Mouse (Mus musculus): ENCODE measurements at regions not wholly inside any gene's neighbourhood (a gene's known extent, or its start where the extent isn't known, plus 50 kb on each side); places are given as distances from the start of the nearest gene placed in this dataset.

- H3K27ac ChIP-seq: no peak overlapping the region
These were observed 92.6 kb upstream of the Map4k3 start for GRCm38 (mm10) chr17:80820888-80821287.

GRCm38 (mm10) chr17:80818477-80819028 is 90.3 kb upstream of the Map4k3 start:
- Histone ChIP-seq H3K9ac (no peak overlapping the region), H3K4me2 (replicated peaks) (no peak overlapping the region), H3K27ac (no peak overlapping the region), H3K4me3 (replicated peaks; ENCODE audit: low read length) (no peak overlapping the region), H3K9me3 (ENCODE audit: control insufficient read depth, low read length) (no peaks in the 10 kb centered on the region), H3K36me3 (replicated peaks; ENCODE audit: control insufficient read depth, insufficient read depth) (no peaks in the 10 kb centered on the region), H3K4me1 (replicated peaks; ENCODE audit: control insufficient read depth, insufficient read depth, low read length) (no peaks in the 10 kb centered on the region), H3K27me3 (ENCODE audit: control insufficient read depth, insufficient read depth, low read length) (no peaks in the 10 kb centered on the region)
- ATAC-seq (ENCODE audit: low FRiP score): no peak
- 77% methylated on average over 9 of the region's 9 CpGs for WGBS
- no peak for DNase-seq (ENCODE audit: low spot score)

More at GRCm38 (mm10) chr17:80820888-80821287, 92.6 kb upstream of the Map4k3 start:
- no peak for DNase-seq (ENCODE audit: low spot score)
- 0 out of 2 replicates have a peak, but pooled peaks have one; percentile 2 for ATAC-seq (ENCODE audit: low FRiP score)
- no peak overlapping the region for H3K4me3 ChIP-seq (replicated peaks; ENCODE audit: low read length)
- WGBS: 56% methylated on average over 8 of the region's 8 CpGs
- H3K4me2 ChIP-seq (replicated peaks): no peak overlapping the region
- H3K36me3 ChIP-seq (replicated peaks; ENCODE audit: control insufficient read depth, insufficient read depth): no peaks in the 10 kb centered on the region
- H3K9ac ChIP-seq: no peak overlapping the region
- H3K4me1 ChIP-seq (replicated peaks; ENCODE audit: control insufficient read depth, insufficient read depth, low read length): no peaks in the 10 kb centered on the region
- H3K27me3 ChIP-seq (ENCODE audit: control insufficient read depth, insufficient read depth, low read length): no peaks in the 10 kb centered on the region
- no peaks in the 10 kb centered on the region for H3K9me3 ChIP-seq (ENCODE audit: control insufficient read depth, low read length)

DNA sequence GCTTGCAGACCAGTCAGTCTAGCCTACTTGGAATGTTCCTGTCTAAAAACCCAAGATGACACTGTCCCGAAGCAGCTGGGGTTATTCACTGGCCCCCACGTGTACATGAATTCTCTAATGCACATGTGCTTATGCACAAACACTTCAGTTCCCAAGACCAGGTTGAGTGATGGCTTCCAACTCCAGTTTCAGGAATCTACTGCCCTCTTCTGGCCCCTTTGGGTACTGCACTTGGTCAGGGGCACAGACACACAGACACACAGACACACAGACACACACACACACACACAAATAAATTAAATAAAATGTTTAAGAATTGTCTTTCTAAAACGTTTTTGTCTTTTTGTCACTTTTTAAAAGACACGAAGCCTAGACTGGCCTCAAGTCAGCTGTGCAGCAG is 87.5 kb upstream of the Map4k3 start:
- ATAC-seq (ENCODE audit: low FRiP score): no peak
- no peaks in the 10 kb centered on the region for H3K9me3 ChIP-seq (ENCODE audit: control insufficient read depth, low read length)
- H3K27ac ChIP-seq: no peak overlapping the region
- no peaks in the 10 kb centered on the region for H3K27me3 ChIP-seq (ENCODE audit: control insufficient read depth, insufficient read depth, low read length)
- no peak overlapping the region for H3K4me2 ChIP-seq (replicated peaks)
- H3K4me1 ChIP-seq (replicated peaks; ENCODE audit: control insufficient read depth, insufficient read depth, low read length): no peaks in the 10 kb centered on the region
- no peak overlapping the region for H3K4me3 ChIP-seq (replicated peaks; ENCODE audit: low read length)
- H3K36me3 ChIP-seq (replicated peaks; ENCODE audit: control insufficient read depth, insufficient read depth): no peaks in the 10 kb centered on the region
- H3K9ac ChIP-seq: no peak overlapping the region
- 80% methylated on average over 4 of the region's 4 CpGs for WGBS
- DNase-seq (ENCODE audit: low spot score): no peak

DNA sequence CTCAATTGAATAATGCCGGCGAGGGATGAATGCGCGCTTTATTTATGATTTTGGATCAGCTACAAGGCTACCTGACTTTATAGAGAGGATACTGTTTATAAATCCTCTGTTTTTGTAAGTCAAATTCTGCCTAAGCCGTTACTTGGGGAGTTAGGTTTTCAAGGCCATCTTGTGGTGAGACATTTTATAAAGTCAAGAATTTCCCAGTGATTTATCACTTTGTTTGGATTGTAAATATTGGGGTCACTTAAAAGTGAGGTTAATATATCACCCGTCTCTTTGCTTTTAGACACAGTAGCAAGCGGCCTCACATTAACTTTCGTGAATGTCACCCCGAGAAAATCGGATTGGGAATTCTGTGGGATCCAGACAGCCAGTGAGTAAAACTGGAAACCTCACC is 84.9 kb upstream of the Map4k3 start:
- DNase-seq (ENCODE audit: low spot score) (no peak), ATAC-seq (ENCODE audit: low FRiP score) (no peak)
- H3K36me3 ChIP-seq (replicated peaks; ENCODE audit: control insufficient read depth, insufficient read depth): no peaks in the 10 kb centered on the region
- no peaks in the 10 kb centered on the region for H3K27me3 ChIP-seq (ENCODE audit: control insufficient read depth, insufficient read depth, low read length)
- H3K9ac ChIP-seq: no peak overlapping the region
- no peak overlapping the region for H3K4me3 ChIP-seq (replicated peaks; ENCODE audit: low read length)
- 88% methylated on average over 10 of the region's 10 CpGs for WGBS
- H3K9me3 ChIP-seq (ENCODE audit: control insufficient read depth, low read length): no peaks in the 10 kb centered on the region
- H3K4me2 ChIP-seq (replicated peaks): no peak overlapping the region
- H3K27ac ChIP-seq: no peak overlapping the region
- no peaks in the 10 kb centered on the region for H3K4me1 ChIP-seq (replicated peaks; ENCODE audit: control insufficient read depth, insufficient read depth, low read length)

- Histone ChIP-seq H3K27me3 (ENCODE audit: control insufficient read depth, insufficient read depth, low read length) (no peaks in the 10 kb centered on the region), H3K4me2 (replicated peaks) (no peak overlapping the region), H3K4me1 (replicated peaks; ENCODE audit: control insufficient read depth, insufficient read depth, low read length) (no peaks in the 10 kb centered on the region), H3K36me3 (replicated peaks; ENCODE audit: control insufficient read depth, insufficient read depth) (no peaks in the 10 kb centered on the region), H3K9me3 (ENCODE audit: control insufficient read depth, low read length) (no peaks in the 10 kb centered on the region), H3K27ac (no peak overlapping the region), H3K4me3 (replicated peaks; ENCODE audit: low read length) (no peak overlapping the region), H3K9ac (no peak overlapping the region)
- 0 out of 2 replicates have a peak, but pooled peaks have one; percentile 14 for ATAC-seq (ENCODE audit: low FRiP score)
- 53% methylated on average over 5 of the region's 5 CpGs for WGBS
- no peak for DNase-seq (ENCODE audit: low spot score)
These were observed 81.0 kb upstream of the Map4k3 start for GRCm38 (mm10) chr17:80809275-80809674.

- ATAC-seq (ENCODE audit: low FRiP score): no peak
- Histone ChIP-seq H3K4me2 (replicated peaks) (no peak overlapping the region), H3K27ac (no peak overlapping the region), H3K4me3 (replicated peaks; ENCODE audit: low read length) (no peak overlapping the region), H3K27me3 (ENCODE audit: control insufficient read depth, insufficient read depth, low read length) (no peaks in the 10 kb centered on the region), H3K4me1 (replicated peaks; ENCODE audit: control insufficient read depth, insufficient read depth, low read length) (no peaks in the 10 kb centered on the region), H3K9ac (no peak overlapping the region), H3K36me3 (replicated peaks; ENCODE audit: control insufficient read depth, insufficient read depth) (no peaks in the 10 kb centered on the region), H3K9me3 (ENCODE audit: control insufficient read depth, low read length) (no peaks in the 10 kb centered on the region)
- WGBS: 80% methylated on average over 10 of the region's 10 CpGs
- no peak for DNase-seq (ENCODE audit: low spot score)
These were observed 79.8 kb upstream of the Map4k3 start for GRCm38 (mm10) chr17:80808069-80808468.

- no peaks in the 10 kb centered on the region for H3K27me3 ChIP-seq (ENCODE audit: control insufficient read depth, insufficient read depth, low read length)
- WGBS: 86% methylated on average over 8 of the region's 8 CpGs
- no peak overlapping the region for H3K4me2 ChIP-seq (replicated peaks)
- no peak overlapping the region for H3K9ac ChIP-seq
- DNase-seq (ENCODE audit: low spot score): no peak
- H3K27ac ChIP-seq: no peak overlapping the region
- ATAC-seq (ENCODE audit: low FRiP score): no peak
- no peaks in the 10 kb centered on the region for H3K9me3 ChIP-seq (ENCODE audit: control insufficient read depth, low read length)
- H3K36me3 ChIP-seq (replicated peaks; ENCODE audit: control insufficient read depth, insufficient read depth): no peaks in the 10 kb centered on the region
- no peaks in the 10 kb centered on the region for H3K4me1 ChIP-seq (replicated peaks; ENCODE audit: control insufficient read depth, insufficient read depth, low read length)
- H3K4me3 ChIP-seq (replicated peaks; ENCODE audit: low read length): no peak overlapping the region
These were observed 75.2 kb upstream of the Map4k3 start for GRCm38 (mm10) chr17:80803361-80803915.

DNA sequence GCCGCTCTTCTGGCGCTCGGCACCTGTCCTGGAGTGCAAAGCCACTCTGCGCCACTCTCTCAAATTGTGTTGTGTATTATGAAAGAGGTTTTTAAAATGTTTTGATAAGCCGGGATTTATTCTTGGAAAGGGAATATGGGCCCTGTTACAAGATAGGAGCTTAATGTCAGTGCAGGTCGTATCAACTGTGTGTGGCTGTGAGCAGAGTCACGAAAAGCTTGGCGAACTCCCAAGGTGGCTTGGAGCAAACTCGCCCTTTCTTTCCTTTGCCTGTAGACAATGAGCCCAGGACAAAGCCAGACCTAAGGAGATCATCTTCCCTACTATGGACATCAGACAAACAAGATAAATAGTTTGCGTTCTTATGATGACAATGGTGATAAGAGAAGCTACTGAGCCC is 74.3 kb upstream of the Map4k3 start:
- 77% methylated on average over 10 of the region's 10 CpGs for WGBS
- Histone ChIP-seq H3K27ac (no peak overlapping the region), H3K9me3 (ENCODE audit: control insufficient read depth, low read length) (no peaks in the 10 kb centered on the region), H3K4me2 (replicated peaks) (no peak overlapping the region), H3K4me1 (replicated peaks; ENCODE audit: control insufficient read depth, insufficient read depth, low read length) (no peaks in the 10 kb centered on the region), H3K27me3 (ENCODE audit: control insufficient read depth, insufficient read depth, low read length) (no peaks in the 10 kb centered on the region), H3K36me3 (replicated peaks; ENCODE audit: control insufficient read depth, insufficient read depth) (no peaks in the 10 kb centered on the region), H3K4me3 (replicated peaks; ENCODE audit: low read length) (no peak overlapping the region), H3K9ac (no peak overlapping the region)
- DNase-seq (ENCODE audit: low spot score) (no peak), ATAC-seq (ENCODE audit: low FRiP score) (no peak)

GRCm38 (mm10) chr17:80801991-80802390 is 73.7 kb upstream of the Map4k3 start:
- ATAC-seq (ENCODE audit: low FRiP score): no peak
- 59% methylated on average over 8 of the region's 8 CpGs for WGBS

More at GRCm38 (mm10) chr17:80801991-80802390, 73.7 kb upstream of the Map4k3 start:
- Histone ChIP-seq H3K36me3 (replicated peaks; ENCODE audit: control insufficient read depth, insufficient read depth) (no peaks in the 10 kb centered on the region), H3K4me2 (replicated peaks) (no peak overlapping the region), H3K27me3 (ENCODE audit: control insufficient read depth, insufficient read depth, low read length) (no peaks in the 10 kb centered on the region), H3K9me3 (ENCODE audit: control insufficient read depth, low read length) (no peaks in the 10 kb centered on the region), H3K27ac (peak overlapping the region; percentile 39; the same call in 1 of the 2 replicates), H3K4me1 (replicated peaks; ENCODE audit: control insufficient read depth, insufficient read depth, low read length) (no peaks in the 10 kb centered on the region), H3K4me3 (replicated peaks; ENCODE audit: low read length) (no peak overlapping the region), H3K9ac (no peak overlapping the region)
- no peak for DNase-seq (ENCODE audit: low spot score)
